Mouse (Mus musculus): ENCODE results near the gene Tmem207.

DNA sequence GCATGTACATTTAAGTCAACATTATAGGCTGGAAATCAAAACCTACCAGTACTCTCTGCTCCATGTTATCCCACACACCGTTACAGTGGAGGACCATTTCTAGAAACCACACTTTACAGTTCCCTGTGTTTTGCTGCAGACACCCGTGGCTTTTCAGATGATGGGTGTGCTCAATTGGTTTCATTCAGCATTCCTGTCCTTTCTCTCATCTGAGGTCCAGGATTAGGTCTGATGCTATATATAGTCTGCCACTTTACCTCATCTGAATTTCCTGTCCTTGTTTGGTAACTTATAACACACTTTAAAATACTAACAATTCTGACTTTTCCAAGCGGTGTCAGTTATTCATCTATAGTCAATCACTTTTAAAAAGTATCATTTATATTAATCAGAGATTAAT lies 25.8 kb downstream of the Tmem207 start:
- no peak for TF ChIP-seq CTCF (IDR thresholded peaks at IDR 0.05; ENCODE audit: extremely low read depth, insufficient read length, insufficient replicate concordance, low read depth, low read length)
- TF ChIP-seq POLR2A (IDR thresholded peaks at IDR 0.05; ENCODE audit: low read depth, low read length), result no peak

Data from small intestine, adult 2 months (tissue).